Mouse (Mus musculus) CH12.LX (cell line): ENCODE measurements around the gene Pi16.

Experiments
- CTCF ChIP-seq, 2 experiments: IDR thresholded peaks in 1 of 2; conservative IDR thresholded peaks in 1 of 2; 2 replicates each; pipeline ENCODE4 v1.5.1; 2011 to 2012; ENCODE audit warnings: low read depth in 2 of 2, low read length in 2 of 2, improper control_type of control experiment in 1 of 2, inconsistent platforms in 1 of 2, mild to moderate bottlenecking in 1 of 2, moderate library complexity in 1 of 2
- KAT2A ChIP-seq: IDR thresholded peaks from 2 replicates; pipeline ENCODE4 v1.6.1; 2012; ENCODE audit warnings: low read length, improper control_type of control experiment, inconsistent platforms; ENCODE audit not compliant: insufficient replicate concordance
- NELFE ChIP-seq: IDR thresholded peaks from 2 replicates; pipeline ENCODE4 v1.6.1; 2011; ENCODE audit warnings: low read depth, low read length, improper control_type of control experiment
- NRF1 ChIP-seq: IDR thresholded peaks from 2 replicates; pipeline ENCODE4 v1.6.1; 2014; ENCODE audit warnings: low read depth, mild to moderate bottlenecking, inconsistent platforms, low read length, improper control_type of control experiment, moderate library complexity
- POLR2A ChIP-seq: IDR thresholded peaks from 2 replicates; pipeline ENCODE4 v1.6.1; 2011; ENCODE audit warnings: low read depth, mild to moderate bottlenecking, improper control_type of control experiment, low read length
- USF1 ChIP-seq: IDR thresholded peaks from 2 replicates; pipeline ENCODE4 v1.6.1; 2014; ENCODE audit warnings: low read depth, mild to moderate bottlenecking, inconsistent platforms, low read length, improper control_type of control experiment
- ZMIZ1 ChIP-seq: IDR thresholded peaks from 2 replicates; pipeline ENCODE4 v1.6.1; 2012; ENCODE audit warnings: low read depth, mild to moderate bottlenecking, inconsistent platforms, low read length, improper control_type of control experiment
- ZNF384 ChIP-seq: IDR thresholded peaks from 2 replicates; pipeline ENCODE4 v1.6.1; 2012; ENCODE audit warnings: low read depth, low read length, improper control_type of control experiment, inconsistent platforms

DNA sequence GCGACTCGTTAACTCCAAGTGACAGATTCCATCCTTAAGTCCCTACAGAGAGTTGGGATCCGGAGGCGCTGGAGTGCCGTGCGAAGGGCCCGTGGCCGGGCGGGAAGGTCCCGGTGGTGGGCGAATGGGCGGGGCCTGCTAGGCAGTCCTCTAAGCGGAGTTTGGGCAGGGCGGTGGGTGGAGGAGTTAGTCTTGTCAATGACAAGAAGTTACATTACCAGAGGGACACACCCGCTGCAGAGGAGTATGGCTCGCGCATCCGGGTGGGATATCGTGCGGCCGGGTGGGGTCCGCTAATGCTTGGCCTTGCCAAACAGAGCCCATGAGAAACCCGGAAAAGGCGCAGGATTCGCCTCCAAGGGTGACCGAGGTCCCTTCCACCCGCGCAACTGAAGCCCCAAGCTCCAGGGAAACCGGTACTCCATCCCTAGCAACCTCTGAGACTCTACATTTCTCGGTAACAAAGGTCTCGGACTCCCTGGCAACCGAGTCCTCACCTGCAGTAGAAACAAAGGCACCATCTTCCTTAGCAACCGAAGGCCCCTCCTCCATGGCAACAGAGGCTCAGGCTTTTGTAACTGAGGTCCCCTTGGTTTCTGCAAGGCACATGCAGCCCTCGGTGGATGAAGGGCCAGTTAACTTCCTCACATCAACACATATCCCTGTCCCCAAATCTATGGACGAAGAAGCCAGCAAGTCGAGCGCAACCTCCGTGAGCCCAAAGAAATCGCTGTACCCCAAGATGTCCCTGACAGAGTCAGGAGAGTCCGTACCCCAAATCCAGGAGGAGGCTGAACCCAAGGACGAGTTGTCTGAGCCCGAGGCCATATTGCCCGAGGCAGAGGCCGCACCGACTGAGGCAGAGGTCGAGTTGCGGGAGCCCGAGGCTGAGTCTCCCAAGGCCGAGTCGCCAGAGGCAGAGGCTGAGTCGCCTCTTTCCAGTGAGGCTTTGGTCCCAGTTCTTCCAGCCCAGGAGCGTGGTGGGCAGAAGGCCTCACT, 9.3 kb downstream of the Pi16 start:
- TF ChIP-seq POLR2A (no peak), NELFE (no peak), USF1 (no peak), ZNF384 (no peak), NRF1 (no peak), ZMIZ1 (no peak), CTCF (conservative IDR thresholded peaks at IDR 0.05 in 1 of 2, IDR thresholded peaks at IDR 0.05 in 1 of 2; ENCODE audit: low read depth in 2 of 2, low read length in 2 of 2) (no peak), KAT2A (no peak)
